25 mouse cellular contexts compared by ENCODE assay signal in the genomic region with DNA sequence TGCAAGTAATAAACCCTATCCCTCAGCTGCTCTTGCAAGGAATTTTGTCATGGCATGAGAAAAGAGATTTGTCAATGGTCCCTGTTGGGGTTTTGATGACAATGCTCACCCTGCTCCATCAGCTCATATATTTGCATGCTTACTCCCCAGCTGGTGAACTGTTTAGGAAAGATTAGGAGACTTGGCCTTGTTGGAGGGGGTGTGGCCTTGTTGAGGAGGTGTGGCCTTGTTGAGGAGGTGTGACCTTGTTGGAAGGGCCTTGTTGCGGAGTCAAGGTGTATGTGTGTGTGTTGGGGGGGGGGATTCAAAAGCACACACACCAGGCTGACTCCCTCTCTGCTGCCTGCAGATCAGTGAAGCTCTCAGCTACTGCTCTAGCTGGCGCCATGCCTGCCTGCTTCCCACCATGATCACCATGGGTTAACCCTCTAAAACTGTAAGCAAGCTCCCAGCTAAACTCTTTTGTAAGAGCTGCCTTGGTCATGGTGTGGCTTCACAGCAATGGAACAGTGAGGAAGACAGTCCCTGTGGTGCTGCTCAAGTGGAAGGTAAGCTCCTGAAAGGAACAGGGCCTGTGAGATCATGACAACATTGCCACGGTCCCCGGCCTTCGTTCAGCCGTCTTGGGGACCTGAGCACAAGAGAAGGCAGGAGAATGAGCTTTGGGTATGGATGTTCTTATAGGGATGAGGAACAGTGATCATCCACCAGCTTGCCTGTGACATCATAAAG. TPM values are rescaled to one million over a fixed set of nuclear protein-coding genes. Genes with fewer than 3 reads are reported as not detected.
DNase-seq lines count a peak whose midpoint lies in the region; ATAC-seq and TF ChIP-seq lines count a peak whose summit lies in the region.
"Had no signal": no experiment of that assay in that cellular context is flagged by ENCODE, and none has a peak within 500 bp of the region (broad histone marks: within the 10 kb centered on the region; RNA-seq: fewer than 3 reads in every experiment).

No protein-coding gene starts in this region.

- DNase-seq in heart, adult 11 months, result peak; percentile 64
- no peak for DNase-seq in heart, embryonic 10.5 days (ENCODE audit: low spot score)
- DNase-seq in testis, postnatal 14 days (ENCODE audit: low spot score), result no peak
- peak; percentile 49 for DNase-seq in liver, embryonic 13.5 days
- no peak for DNase-seq in embryo, embryonic 11 days
- DNase-seq in kidney, postnatal 25 days, result no peak
- DNase-seq: adrenal gland, postnatal 14 days; B cell, adult 2 months; cerebellum, adult 18-20 months; cerebellum, adult 9-11 months; cerebellum, postnatal 36 days; gastrocnemius, postnatal 25 days had no signal

- TF ChIP-seq POLR2A in testis, adult 2 months (IDR thresholded peaks at IDR 0.05; ENCODE audit: control insufficient read depth, low read depth, low read length), result 0 out of 2 replicates have a peak, but pooled peaks have one; percentile 16

- no peak overlapping the region for H3K4me3 ChIP-seq in heart, embryonic 10.5 days
- H3K4me3 ChIP-seq in testis, adult 2 months (ENCODE audit: control insufficient read depth, low read depth, low read length), result peak overlapping the region; percentile 25; the same call in 1 of the 2 replicates
- no peak overlapping the region for H3K4me3 ChIP-seq in liver, embryonic 13.5 days (replicated peaks)
- H3K4me3 ChIP-seq: embryonic facial prominence, embryonic 15.5 days; forebrain, embryonic 12.5 days; heart, embryonic 12.5 days; hindbrain, embryonic 10.5 days had no signal

- no peaks in the 10 kb centered on the region for H3K36me3 ChIP-seq in heart, embryonic 10.5 days
- H3K36me3 ChIP-seq in testis, adult 2 months (ENCODE audit: control insufficient read depth, insufficient read depth, low read length), result no peaks in the 10 kb centered on the region
- no peaks in the 10 kb centered on the region for H3K36me3 ChIP-seq in liver, embryonic 13.5 days
- H3K36me3 ChIP-seq: embryonic facial prominence, embryonic 15.5 days; forebrain, embryonic 12.5 days; G1E; heart, embryonic 12.5 days; hindbrain, embryonic 10.5 days had no signal

- H3K4me2 ChIP-seq in liver, embryonic 13.5 days, result no peak overlapping the region; the same call in 1 of the 2 replicates
- H3K4me2 ChIP-seq: embryonic facial prominence, embryonic 15.5 days; forebrain, embryonic 12.5 days; heart, embryonic 12.5 days; hindbrain, embryonic 14.5 days had no signal

- ATAC-seq in liver, embryonic 13.5 days (ENCODE audit: low read depth), result peak; percentile 47
- peak; percentile 45; the same call in 1 of the 2 replicates for ATAC-seq in megakaryocyte-erythroid progenitor cell, adult 5-6 weeks (replicated peaks; ENCODE audit: low FRiP score, low TSS enrichment, poor library complexity, severe bottlenecking)
- ATAC-seq: CD4-positive, CD25-positive, alpha-beta regulatory T cell, adult 4 months; forebrain, embryonic 16.5 days had no signal

- peaks cover 18% of the 10 kb centered on the region for H3K27me3 ChIP-seq in heart, embryonic 10.5 days (ENCODE audit: insufficient read depth, poor library complexity, severe bottlenecking)
- no peaks in the 10 kb centered on the region for H3K27me3 ChIP-seq in testis, adult 2 months (ENCODE audit: control insufficient read depth, insufficient read depth, low read length)
- no peaks in the 10 kb centered on the region; the same call in 1 of the 2 replicates for H3K27me3 ChIP-seq in liver, embryonic 13.5 days
- H3K27me3 ChIP-seq: embryonic facial prominence, embryonic 15.5 days had no signal

- H3K9me3 ChIP-seq in heart, embryonic 10.5 days, result no peaks in the 10 kb centered on the region
- no peaks in the 10 kb centered on the region for H3K9me3 ChIP-seq in liver, embryonic 13.5 days (replicated peaks)
- H3K9me3 ChIP-seq: embryonic facial prominence, embryonic 15.5 days; forebrain, embryonic 12.5 days; G1E; heart, embryonic 12.5 days; hindbrain, embryonic 10.5 days had no signal

- H3K4me1 ChIP-seq in heart, embryonic 10.5 days, result peaks cover 5% of the 10 kb centered on the region
- peaks cover 7% of the 10 kb centered on the region for H3K4me1 ChIP-seq in testis, adult 2 months (ENCODE audit: control insufficient read depth, insufficient read depth, low read length)
- H3K4me1 ChIP-seq in liver, embryonic 13.5 days (replicated peaks), result peaks cover 35% of the 10 kb centered on the region
- H3K4me1 ChIP-seq: forebrain, embryonic 12.5 days; heart, embryonic 12.5 days had no signal

- WGBS in heart, embryonic 10.5 days, result 87% methylated on average over 6 of the region's 6 CpGs
- 86% methylated on average over 6 of the region's 6 CpGs for WGBS in liver, embryonic 13.5 days (ENCODE audit: insufficient replicate concordance)

- no peak overlapping the region for H3K27ac ChIP-seq in heart, embryonic 10.5 days
- peak overlapping the region; percentile 48; the same call in 1 of the 2 replicates for H3K27ac ChIP-seq in testis, adult 2 months (ENCODE audit: control insufficient read depth, insufficient read depth, low read depth, low read length)
- H3K27ac ChIP-seq in liver, embryonic 13.5 days, result peak overlapping the region; percentile 41; the same call in 1 of the 2 replicates
- H3K27ac ChIP-seq: embryonic facial prominence, embryonic 15.5 days; forebrain, embryonic 12.5 days; hindbrain, embryonic 10.5 days; hindbrain, embryonic 14.5 days had no signal

- TF ChIP-seq CTCF in testis, adult 2 months (IDR thresholded peaks at IDR 0.05; ENCODE audit: control insufficient read depth, insufficient read depth, insufficient replicate concordance, low read depth, low read length), result no peak

- 0 out of 2 replicates have a peak overlapping the region, but pooled peaks have one; percentile 5 for H3K9ac ChIP-seq in liver, embryonic 13.5 days
- H3K9ac ChIP-seq: embryonic facial prominence, embryonic 15.5 days; forebrain, embryonic 12.5 days; heart, embryonic 12.5 days; hindbrain, embryonic 14.5 days had no signal

RNA-seq across cellular contexts. Expression of a gene that starts 6.5 kb away (rescaled TPM):
- polyA plus RNA-seq in heart, embryonic 10.5 days (2016; fragmentation: Nextera tagmentation; extraction: Ambion mirVana), result 0.11 and 0.23 TPM in 2 replicates
- polyA plus RNA-seq in testis, adult 2 months (2012; rRNA removed), result 224 and 226 TPM in 2 replicates
- polyA plus RNA-seq in liver, embryonic 13.5 days (2015; fragmentation: Nextera tagmentation; extraction: Ambion mirVana), result 0.08 and 0.15 TPM in 2 replicates
- not detected in 2 replicates for total RNA-seq in megakaryocyte-erythroid progenitor cell, adult 5-6 weeks (2014; fragmentation: Nextera tagmentation)
- 0.19 TPM in 1 of 2 replicates, not detected in the other for total RNA-seq in megakaryocyte-erythroid progenitor cell, adult 5-6 weeks (2017)
- total RNA-seq: adrenal gland, adult 18-20 months; adrenal gland, postnatal 14 days; gastrocnemius, postnatal 25 days; granulocyte monocyte progenitor cell, adult 5-6 weeks; heart, postnatal 25 days had no signal
- polyA plus RNA-seq: CD4-positive, CD25-positive, alpha-beta regulatory T cell, adult 4 months had no signal

RNA-seq across cellular contexts. Expression of a gene that starts 22.9 kb away (rescaled TPM):
- 60.1 and 70.9 TPM in 2 replicates for polyA plus RNA-seq in heart, embryonic 10.5 days (2016; fragmentation: Nextera tagmentation; extraction: Ambion mirVana)
- 19.0 and 20.6 TPM in 2 replicates for polyA plus RNA-seq in testis, adult 2 months (2012; rRNA removed)
- 41.0 and 44.8 TPM in 2 replicates for polyA plus RNA-seq in liver, embryonic 13.5 days (2015; fragmentation: Nextera tagmentation; extraction: Ambion mirVana)
- 39.1 and 51.6 TPM in 2 replicates for total RNA-seq in megakaryocyte-erythroid progenitor cell, adult 5-6 weeks (2014; fragmentation: Nextera tagmentation)
- total RNA-seq in megakaryocyte-erythroid progenitor cell, adult 5-6 weeks (2017), result 46.8 and 51.8 TPM in 2 replicates

RNA-seq across cellular contexts. Expression of a gene that starts 58.4 kb away (rescaled TPM):
- 6.0 and 9.2 TPM in 2 replicates for polyA plus RNA-seq in heart, embryonic 10.5 days (2016; fragmentation: Nextera tagmentation; extraction: Ambion mirVana)
- polyA plus RNA-seq in testis, adult 2 months (2012; rRNA removed), result 0.30 and 0.37 TPM in 2 replicates
- 0.81 and 0.92 TPM in 2 replicates for polyA plus RNA-seq in liver, embryonic 13.5 days (2015; fragmentation: Nextera tagmentation; extraction: Ambion mirVana)
- total RNA-seq in megakaryocyte-erythroid progenitor cell, adult 5-6 weeks (2014; fragmentation: Nextera tagmentation), result not detected in 2 replicates
- total RNA-seq in megakaryocyte-erythroid progenitor cell, adult 5-6 weeks (2017), result 0.30 TPM in 1 of 2 replicates, not detected in the other
- total RNA-seq: granulocyte monocyte progenitor cell, adult 5-6 weeks had no signal
- polyA plus RNA-seq: G1E had no signal

Comparison
In these comparisons a context has a peak if more than half of its experiments do, and no peak if none do; other contexts are left out.
1. DNase-seq: peak in heart, adult 11 months (single experiment) and liver, embryonic 13.5 days (single experiment); none in heart, embryonic 10.5 days (single experiment), testis, postnatal 14 days (single experiment), embryo, embryonic 11 days (single experiment) and kidney, postnatal 25 days (0 of 2).
2. RNA of a gene that starts 6.5 kb away (polyA plus RNA-seq): 224 to 226 TPM in testis, adult 2 months; 0.11 to 0.23 TPM in heart, embryonic 10.5 days and 0.08 to 0.15 TPM in liver, embryonic 13.5 days; every median in the first group is over 100 times any median in the second.